Mouse (Mus musculus) embryonic facial prominence, embryonic 14.5 days (tissue): ENCODE data around the gene Rgs8. TPM values are rescaled to one million over a fixed set of nuclear protein-coding genes. Genes with fewer than 3 reads are reported as not detected.
A peak's percentile ranks its signal among the peaks of the same experiment; 100 is the strongest.

Source experiments
- ATAC-seq: fragments of 200-750 bp; cut with Nextera tagmentation; 2 replicates; pipeline ENCODE4 v1.8.0; 2017; ENCODE audit warnings: low read depth, moderate number of reproducible peaks, moderate TSS enrichment
- DNase-seq: peaks from one replicate; pipeline ENCODE4 v3.0.0-alpha.2; 2015; ENCODE audit warnings: low spot score
- H3K27ac ChIP-seq: fragments of 300-500 bp; sonication (generic); replicated peaks from 2 replicates; pipeline ENCODE4 v1.5.1; 2014; ENCODE audit warnings: low read depth, mild to moderate bottlenecking, low read length, moderate library complexity
- H3K27me3 ChIP-seq: fragments of 300-500 bp; sonication (generic); replicated peaks from 2 replicates; pipeline ENCODE4 v1.6.1; 2014; ENCODE audit warnings: low read length; ENCODE audit not compliant: control insufficient read depth, insufficient read depth
- H3K36me3 ChIP-seq: fragments of 300-500 bp; sonication (generic); 2 replicates; pipeline ENCODE4 v1.6.1; 2014; ENCODE audit warnings: low read length, mixed read lengths; ENCODE audit not compliant: control insufficient read depth, insufficient read depth
- H3K4me1 ChIP-seq: fragments of 300-500 bp; sonication (generic); 2 replicates; pipeline ENCODE4 v1.6.1; 2014; ENCODE audit warnings: antibody characterized with exemption, low read length; ENCODE audit not compliant: control insufficient read depth, insufficient read depth
- H3K4me2 ChIP-seq: fragments of 300-500 bp; sonication (generic); 2 replicates; pipeline ENCODE4 v1.6.1; 2014; ENCODE audit warnings: low read depth, mild to moderate bottlenecking, low read length, moderate library complexity, mixed read lengths
- H3K4me3 ChIP-seq: fragments of 300-500 bp; sonication (generic); 2 replicates; pipeline ENCODE4 v1.5.1; 2014; ENCODE audit warnings: low read depth, mild to moderate bottlenecking, low read length
- H3K9ac ChIP-seq: fragments of 300-500 bp; sonication (generic); 2 replicates; pipeline ENCODE4 v1.6.1; 2014; ENCODE audit warnings: low read depth, mild to moderate bottlenecking, low read length, moderate library complexity, mixed read lengths
- H3K9me3 ChIP-seq: fragments of 300-500 bp; sonication (generic); 2 replicates; pipeline ENCODE4 v1.6.1; 2016; ENCODE audit warnings: low read length; ENCODE audit not compliant: control insufficient read depth
- WGBS: fragments of 180-500 bp; shearing (Covaris S2); extraction: QIAGEN DNeasy Blood & Tissue Kit; methylation state at CpG from one replicate; pipeline ENCODE4 v1.1.7; 2014; 5-methylcytosine and 5-hydroxymethylcytosine counted together
- polyA plus RNA-seq: library from polyadenylated mRNA; unstranded; fragments of >200 nt; fragmentation: Nextera tagmentation; extraction: Ambion mirVana; gene quantifications from 2 replicates; pipeline ENCODE4 v1.2.1, GENCODE M21; 2014

Rgs8 gene
- polyA plus RNA-seq, 1 experiment from 2014 or later: 1.4 TPM

GRCm38 (mm10) chr1:153737101-153738085 lies 84.6 kb downstream of the Rgs8 start:
- H3K4me1 ChIP-seq: peaks cover 22% of the 10 kb centered on the region
- DNase-seq: peak; percentile 76
- H3K27ac ChIP-seq: no peak overlapping the region
- no peaks in the 10 kb centered on the region for H3K36me3 ChIP-seq
- peaks cover 6% of the 10 kb centered on the region; the same call in 1 of the 2 replicates for H3K27me3 ChIP-seq
- no peak overlapping the region for H3K9ac ChIP-seq
- no peak overlapping the region; the same call in 1 of the 2 replicates for H3K4me2 ChIP-seq
- H3K9me3 ChIP-seq: no peaks in the 10 kb centered on the region
- WGBS: 32% methylated on average over 9 of the region's 9 CpGs
- ATAC-seq: no peak; the same call in 1 of the 2 replicates
- H3K4me3 ChIP-seq: no peak overlapping the region

GRCm38 (mm10) chr1:153739437-153740015 lies 86.7 kb downstream of the Rgs8 start:
- peaks cover 5% of the 10 kb centered on the region; the same call in 1 of the 2 replicates for H3K36me3 ChIP-seq
- peaks cover 6% of the 10 kb centered on the region; the same call in 1 of the 2 replicates for H3K27me3 ChIP-seq
- 12% methylated on average over 13 of the region's 13 CpGs for WGBS
- H3K9ac ChIP-seq: peak overlapping the region; percentile 51; the same call in 1 of the 2 replicates
- no peak overlapping the region for H3K27ac ChIP-seq
- ATAC-seq (peak; percentile 3; the same call in 1 of the 2 replicates), DNase-seq (no peak)
- peak overlapping the region; percentile 44 for H3K4me3 ChIP-seq
- no peaks in the 10 kb centered on the region for H3K9me3 ChIP-seq
- H3K4me1 ChIP-seq: peaks cover 9% of the 10 kb centered on the region
- peak overlapping the region; percentile 72 for H3K4me2 ChIP-seq

- ATAC-seq (peak; percentile 76), DNase-seq (peak; percentile 93)
- Histone ChIP-seq H3K27me3 (peaks cover 6% of the 10 kb centered on the region; the same call in 1 of the 2 replicates), H3K36me3 (peaks cover 5% of the 10 kb centered on the region; the same call in 1 of the 2 replicates), H3K4me3 (peak within 1 kb of the TSS; percentile 44), H3K27ac (no peak within 1 kb of the TSS), H3K4me2 (peak within 1 kb of the TSS; percentile 72), H3K9ac (peak within 1 kb of the TSS; percentile 51), H3K9me3 (no peaks in the 10 kb centered on the region), H3K4me1 (peaks cover 9% of the 10 kb centered on the region)
- under 1% methylated on average over 28 of the region's 28 CpGs for WGBS
Observed at GRCm38 (mm10) chr1:153740145-153740544, 87.3 kb downstream of the Rgs8 start, which contains the start of gene Rgs16. TSS of gene Rgs16 (plus strand) at chr1:153740349.

GRCm38 (mm10) chr1:153740775-153741400 lies 88.1 kb downstream of the Rgs8 start:
- Histone ChIP-seq H3K4me2 (peak overlapping the region; percentile 72), H3K27ac (no peak overlapping the region), H3K27me3 (peaks cover 6% of the 10 kb centered on the region; the same call in 1 of the 2 replicates), H3K9ac (peak overlapping the region; percentile 51), H3K9me3 (no peaks in the 10 kb centered on the region), H3K4me3 (peak overlapping the region; percentile 44), H3K36me3 (peaks cover 5% of the 10 kb centered on the region; the same call in 1 of the 2 replicates), H3K4me1 (peaks cover 9% of the 10 kb centered on the region)
- DNase-seq (no peak), ATAC-seq (no peak)
- WGBS: 27% methylated on average over 12 of the region's 12 CpGs

- ATAC-seq: no peak
- 48% methylated on average over 18 of the region's 18 CpGs for WGBS
- Histone ChIP-seq H3K36me3 (peaks cover 5% of the 10 kb centered on the region; the same call in 1 of the 2 replicates), H3K4me3 (peak overlapping the region; percentile 44), H3K27me3 (peaks cover 6% of the 10 kb centered on the region; the same call in 1 of the 2 replicates), H3K9me3 (no peaks in the 10 kb centered on the region), H3K4me1 (peaks cover 9% of the 10 kb centered on the region), H3K9ac (peak overlapping the region; percentile 46; the same call in 1 of the 2 replicates), H3K27ac (no peak overlapping the region), H3K4me2 (peak overlapping the region; percentile 72)
- no peak for DNase-seq
Observed at GRCm38 (mm10) chr1:153741551-153742316, 88.9 kb downstream of the Rgs8 start.

- Histone ChIP-seq H3K9ac (no peak overlapping the region), H3K4me2 (peak overlapping the region; percentile 72; the same call in 1 of the 2 replicates), H3K4me1 (peaks cover 5% of the 10 kb centered on the region), H3K9me3 (no peaks in the 10 kb centered on the region), H3K36me3 (peaks cover 5% of the 10 kb centered on the region; the same call in 1 of the 2 replicates), H3K27ac (no peak overlapping the region), H3K4me3 (peak overlapping the region; percentile 44), H3K27me3 (peaks cover 6% of the 10 kb centered on the region; the same call in 1 of the 2 replicates)
- DNase-seq: peak; percentile 76
- 45% methylated on average over 11 of the region's 11 CpGs for WGBS
- ATAC-seq: no peak
Observed at GRCm38 (mm10) chr1:153742374-153743155, 89.7 kb downstream of the Rgs8 start.

GRCm38 (mm10) chr1:153746119-153746670 lies 93.4 kb downstream of the Rgs8 start:
- DNase-seq (no peak), ATAC-seq (peak; percentile 53; the same call in 1 of the 2 replicates)
- Histone ChIP-seq H3K27me3 (no peaks in the 10 kb centered on the region), H3K9ac (no peak overlapping the region), H3K4me3 (no peak overlapping the region), H3K4me1 (0 out of 2 replicates have a peak, but pooled peaks cover 4% of the 10 kb centered on the region), H3K27ac (no peak overlapping the region), H3K4me2 (no peak overlapping the region), H3K36me3 (peaks cover 5% of the 10 kb centered on the region; the same call in 1 of the 2 replicates), H3K9me3 (no peaks in the 10 kb centered on the region)
- 65% methylated on average over 14 of the region's 14 CpGs for WGBS
